Mouse (Mus musculus): ENCODE measurements around the gene Xaf1. TPM values are rescaled to one million over a fixed set of nuclear protein-coding genes. Genes with fewer than 3 reads are reported as not detected.

Xaf1 gene
- polyA plus RNA-seq, 1 experiment from 2014 or later, result 1.9 TPM

DNA sequence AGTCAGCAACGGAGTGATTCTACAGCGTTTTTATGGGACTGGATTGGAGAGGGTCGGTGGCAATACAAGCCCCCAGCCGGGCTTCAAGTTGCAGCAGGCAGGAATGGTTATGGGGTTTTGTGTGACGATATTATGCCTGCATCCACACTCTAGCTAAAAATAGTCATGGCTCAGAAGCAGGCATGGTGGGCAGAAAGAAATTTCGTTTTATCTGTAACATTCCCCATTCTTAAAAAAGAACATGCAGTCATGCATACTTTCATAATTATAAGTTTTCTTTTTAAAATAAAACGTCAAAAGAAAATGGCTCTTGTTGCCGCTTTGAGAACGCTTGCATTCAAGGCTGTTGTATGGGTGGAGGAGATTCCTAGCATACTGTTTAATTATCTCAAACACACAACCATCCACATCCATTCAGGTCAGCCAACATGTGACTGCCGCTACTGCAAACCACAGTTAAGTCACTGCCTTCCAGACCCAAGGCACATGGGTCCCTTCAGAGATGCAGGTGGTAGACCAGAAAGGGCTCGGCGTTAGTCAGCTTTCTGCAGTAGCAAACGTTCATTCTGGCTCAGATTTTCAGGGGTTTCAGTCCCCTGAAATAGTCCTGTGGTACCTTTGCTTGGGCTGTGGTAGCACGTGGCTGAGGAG lies 16.8 kb upstream of the Xaf1 start:
- no peaks in the 10 kb centered on the region for H3K27me3 ChIP-seq
- H3K9ac ChIP-seq (replicated peaks), result no peak overlapping the region
- no peak overlapping the region for H3K27ac ChIP-seq
- ATAC-seq, result no peak
- H3K4me2 ChIP-seq (replicated peaks), result no peak overlapping the region
- WGBS, result 85% methylated on average over 14 of the region's 14 CpGs
- H3K36me3 ChIP-seq, result no peaks in the 10 kb centered on the region
- H3K4me1 ChIP-seq (replicated peaks), result no peaks in the 10 kb centered on the region
- H3K4me3 ChIP-seq (replicated peaks), result no peak overlapping the region
- H3K9me3 ChIP-seq, result no peaks in the 10 kb centered on the region

DNA sequence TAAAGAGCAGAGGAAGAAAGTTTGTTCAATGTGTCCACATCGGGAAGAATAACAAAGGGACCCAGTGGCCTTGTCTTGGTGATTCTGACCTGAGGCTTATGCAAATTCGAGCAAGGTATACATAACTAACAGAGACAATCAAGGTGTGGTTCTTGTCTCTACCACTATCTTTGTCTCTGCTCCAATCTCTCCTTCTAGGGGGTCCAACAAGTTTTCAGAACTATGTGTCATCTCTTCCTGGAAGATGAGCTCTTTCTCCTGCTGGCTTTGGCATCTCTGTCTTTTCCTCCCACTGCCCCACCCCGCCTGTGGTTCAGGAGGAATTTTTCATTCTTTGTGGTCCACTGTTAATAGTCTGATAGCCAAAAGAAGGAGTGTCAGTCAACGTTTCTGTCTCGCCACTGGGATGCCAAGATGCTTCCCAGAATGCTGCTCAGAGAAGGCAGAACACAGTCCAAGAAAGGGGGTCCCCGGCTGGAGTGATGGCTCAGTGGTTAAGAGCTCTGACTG lies 15.4 kb upstream of the Xaf1 start:
- no peak for ATAC-seq
- 78% methylated on average over 6 of the region's 6 CpGs for WGBS
- H3K4me1 ChIP-seq (replicated peaks), result no peaks in the 10 kb centered on the region
- no peak overlapping the region for H3K27ac ChIP-seq
- H3K36me3 ChIP-seq, result no peaks in the 10 kb centered on the region
- H3K27me3 ChIP-seq, result no peaks in the 10 kb centered on the region
- no peaks in the 10 kb centered on the region for H3K9me3 ChIP-seq
- H3K9ac ChIP-seq (replicated peaks), result no peak overlapping the region
- no peak overlapping the region for H3K4me3 ChIP-seq (replicated peaks)
- no peak overlapping the region for H3K4me2 ChIP-seq (replicated peaks)

DNA sequence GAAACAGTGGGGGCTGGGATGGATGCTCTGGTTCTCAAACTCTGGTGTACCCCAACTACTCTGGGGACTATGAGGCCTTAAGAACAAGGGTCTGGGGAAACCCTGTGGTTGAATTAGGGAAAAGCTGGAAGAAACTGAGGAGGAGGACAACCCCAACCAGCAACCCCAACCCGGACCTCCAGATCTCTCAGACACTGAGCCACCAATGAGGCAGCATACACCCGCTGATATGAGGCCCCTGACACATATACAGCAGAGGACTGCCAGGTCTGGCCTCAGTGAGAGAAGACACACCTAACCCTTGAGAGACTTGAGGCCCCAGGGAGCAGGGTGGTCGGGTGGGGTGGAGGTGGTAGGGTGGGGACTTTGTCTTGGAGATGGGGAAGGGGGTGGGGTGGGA lies 14.8 kb upstream of the Xaf1 start:
- Histone ChIP-seq H3K4me3 (replicated peaks) (no peak overlapping the region), H3K9me3 (no peaks in the 10 kb centered on the region), H3K9ac (replicated peaks) (no peak overlapping the region), H3K36me3 (no peaks in the 10 kb centered on the region), H3K4me1 (replicated peaks) (no peaks in the 10 kb centered on the region), H3K4me2 (replicated peaks) (no peak overlapping the region), H3K27me3 (no peaks in the 10 kb centered on the region), H3K27ac (no peak overlapping the region)
- WGBS, result 89% methylated on average over 3 of the region's 3 CpGs
- ATAC-seq, result no peak

DNA sequence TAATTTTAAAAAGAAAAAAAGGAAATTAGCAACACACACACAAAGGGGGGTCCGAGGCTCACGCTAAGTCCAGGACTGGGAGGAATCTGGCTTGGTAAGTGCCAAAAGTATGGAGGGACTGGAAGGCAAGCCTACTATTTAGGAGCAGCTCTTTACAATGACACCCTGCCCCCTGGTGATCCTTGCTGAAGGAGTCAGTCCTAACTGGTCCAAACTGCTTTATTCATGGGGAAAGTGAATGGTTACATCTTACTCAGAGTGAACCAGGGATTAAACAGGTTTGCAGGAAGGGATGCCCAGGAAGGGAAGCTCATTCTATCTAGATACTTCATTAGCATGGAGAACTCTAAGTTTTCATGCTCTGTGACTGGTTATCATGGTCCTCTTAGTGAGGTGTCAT lies 14.3 kb upstream of the Xaf1 start:
- ATAC-seq, result no peak
- H3K4me2 ChIP-seq (replicated peaks), result no peak overlapping the region
- H3K27me3 ChIP-seq, result no peaks in the 10 kb centered on the region
- WGBS, result 87% methylated on average over 2 of the region's 2 CpGs
- no peaks in the 10 kb centered on the region for H3K36me3 ChIP-seq
- no peak overlapping the region for H3K27ac ChIP-seq
- no peaks in the 10 kb centered on the region for H3K4me1 ChIP-seq (replicated peaks)
- H3K9me3 ChIP-seq, result no peaks in the 10 kb centered on the region
- H3K4me3 ChIP-seq (replicated peaks), result no peak overlapping the region
- no peak overlapping the region for H3K9ac ChIP-seq (replicated peaks)

DNA sequence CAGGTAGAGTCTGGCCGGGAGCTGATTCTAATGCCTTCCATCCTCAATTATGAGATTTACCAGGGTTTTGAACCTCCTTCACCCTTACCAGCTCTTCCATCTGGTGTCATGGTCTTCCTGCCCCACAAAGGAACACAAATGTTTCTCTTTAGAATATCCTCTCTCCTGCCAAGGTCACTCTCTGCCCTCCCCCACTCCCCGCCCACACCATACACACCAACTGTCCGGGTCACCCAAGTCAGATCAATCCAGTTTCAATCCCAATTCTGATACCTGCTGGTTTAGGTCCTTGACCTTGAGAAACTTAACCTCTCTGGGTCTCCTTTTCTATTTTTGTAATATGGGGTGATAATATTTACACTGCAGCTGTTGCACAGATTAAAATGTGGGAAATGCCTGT lies 13.9 kb upstream of the Xaf1 start:
- H3K36me3 ChIP-seq, result no peaks in the 10 kb centered on the region
- no peak for ATAC-seq
- H3K27ac ChIP-seq, result no peak overlapping the region
- H3K27me3 ChIP-seq, result no peaks in the 10 kb centered on the region
- H3K9me3 ChIP-seq, result no peaks in the 10 kb centered on the region
- no peak overlapping the region for H3K4me3 ChIP-seq (replicated peaks)
- H3K9ac ChIP-seq (replicated peaks), result no peak overlapping the region
- no peak overlapping the region for H3K4me2 ChIP-seq (replicated peaks)
- WGBS, result 89% methylated on average over 3 of the region's 3 CpGs
- no peaks in the 10 kb centered on the region for H3K4me1 ChIP-seq (replicated peaks)

DNA sequence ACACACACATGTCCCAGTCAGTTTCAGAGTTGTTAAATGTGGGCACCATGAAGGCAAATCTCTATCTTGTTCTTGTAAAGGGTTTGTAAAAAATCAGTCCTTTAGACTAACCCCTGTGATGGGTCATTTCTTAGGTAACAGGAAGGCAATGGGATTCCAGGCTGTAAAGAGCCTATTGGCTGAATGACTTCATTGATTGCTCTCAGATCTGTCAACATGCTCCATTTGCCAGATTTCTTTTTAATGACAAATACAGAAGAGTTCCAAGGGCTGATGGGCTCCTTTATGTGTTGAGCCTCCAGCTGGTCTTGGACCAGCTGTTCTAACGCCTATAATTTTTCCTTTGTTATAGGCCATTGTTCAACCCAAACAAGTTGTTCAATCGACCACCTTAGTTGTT lies 8.3 kb upstream of the Xaf1 start:
- no peaks in the 10 kb centered on the region for H3K36me3 ChIP-seq
- H3K27me3 ChIP-seq, result no peaks in the 10 kb centered on the region
- no peak for ATAC-seq
- H3K4me3 ChIP-seq (replicated peaks), result no peak overlapping the region
- H3K9ac ChIP-seq (replicated peaks), result no peak overlapping the region
- H3K27ac ChIP-seq, result no peak overlapping the region
- no peaks in the 10 kb centered on the region for H3K4me1 ChIP-seq (replicated peaks)
- no peak overlapping the region for H3K4me2 ChIP-seq (replicated peaks)
- no peaks in the 10 kb centered on the region for H3K9me3 ChIP-seq
- 77% methylated on average over 2 of the region's 2 CpGs for WGBS

DNA sequence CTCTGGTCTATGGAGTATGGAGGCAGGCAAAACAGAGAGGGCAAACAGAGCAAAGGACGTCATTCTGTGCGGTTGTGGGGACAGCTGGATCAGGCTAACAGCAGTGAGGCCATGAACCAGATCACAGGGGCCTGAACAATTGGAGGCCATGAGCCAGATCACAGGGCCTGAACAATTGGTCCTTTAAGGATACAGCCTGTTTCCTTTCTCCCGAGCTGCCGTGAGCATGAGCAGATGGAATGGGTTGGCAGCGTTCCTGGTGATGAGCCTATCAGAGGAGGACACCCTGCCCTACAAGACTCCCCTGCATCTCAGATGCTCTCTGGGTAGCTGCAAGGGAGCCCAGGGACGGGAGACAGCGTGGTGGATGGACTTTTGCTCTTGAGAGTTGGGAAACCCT lies 801 bp downstream of the Xaf1 start:
- WGBS, result 80% methylated on average over 7 of the region's 7 CpGs
- no peak for ATAC-seq
- Histone ChIP-seq H3K4me2 (replicated peaks) (no peak overlapping the region), H3K4me1 (replicated peaks) (no peaks in the 10 kb centered on the region), H3K36me3 (no peaks in the 10 kb centered on the region), H3K9ac (replicated peaks) (no peak overlapping the region), H3K27me3 (no peaks in the 10 kb centered on the region), H3K27ac (no peak overlapping the region), H3K9me3 (no peaks in the 10 kb centered on the region), H3K4me3 (replicated peaks) (no peak overlapping the region)

DNA sequence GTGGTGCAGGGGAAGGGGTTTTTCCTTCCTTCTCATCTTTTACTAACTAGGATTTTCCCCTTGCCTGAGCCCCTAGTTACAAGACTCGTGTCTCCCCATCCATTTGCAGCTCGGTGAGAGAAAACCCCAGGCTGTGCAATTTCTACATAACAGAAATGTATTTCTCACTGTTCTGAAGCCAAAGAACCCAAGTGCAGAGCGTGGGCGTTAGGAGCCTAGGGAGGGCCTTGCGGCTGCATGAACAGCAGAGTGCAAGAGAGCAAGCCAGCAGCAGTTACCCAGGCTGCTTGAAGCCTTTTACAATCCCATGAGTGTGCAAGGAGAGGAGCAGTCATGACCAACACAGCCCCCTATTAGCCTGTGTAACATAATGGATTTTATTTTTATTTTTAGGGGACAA lies 6.0 kb downstream of the Xaf1 start:
- H3K9ac ChIP-seq (replicated peaks), result no peak overlapping the region
- H3K4me3 ChIP-seq (replicated peaks), result no peak overlapping the region
- WGBS, result 87% methylated on average over 5 of the region's 5 CpGs
- H3K4me2 ChIP-seq (replicated peaks), result no peak overlapping the region
- no peaks in the 10 kb centered on the region for H3K9me3 ChIP-seq
- H3K4me1 ChIP-seq (replicated peaks), result no peaks in the 10 kb centered on the region
- 0 out of 2 replicates have a peak, but pooled peaks cover under 1% of the 10 kb centered on the region for H3K27me3 ChIP-seq
- no peak for ATAC-seq
- no peak overlapping the region for H3K27ac ChIP-seq
- H3K36me3 ChIP-seq, result no peaks in the 10 kb centered on the region

DNA sequence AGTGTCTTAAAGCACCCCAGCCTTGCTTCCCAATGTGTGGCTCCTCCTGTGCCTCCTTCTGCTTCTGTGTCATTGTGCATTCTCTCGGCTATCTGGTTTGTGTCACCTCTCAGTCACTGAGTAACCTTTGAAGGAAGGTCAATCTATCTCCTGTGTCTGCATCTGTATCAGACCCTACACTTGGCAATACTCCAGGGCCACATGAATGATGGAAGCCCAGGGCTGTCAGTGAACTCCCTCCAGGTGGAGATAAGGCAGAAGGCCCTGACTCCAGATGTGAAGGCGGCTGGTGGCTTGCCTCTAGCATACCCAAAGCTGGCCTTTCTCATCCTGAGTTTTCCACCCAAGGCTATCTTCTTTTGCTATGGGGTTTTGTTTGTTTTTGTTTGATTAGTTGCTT lies 7.6 kb downstream of the Xaf1 start:
- Histone ChIP-seq H3K4me3 (replicated peaks) (no peak overlapping the region), H3K9me3 (no peaks in the 10 kb centered on the region), H3K4me2 (replicated peaks) (no peak overlapping the region), H3K9ac (replicated peaks) (no peak overlapping the region), H3K4me1 (replicated peaks) (no peaks in the 10 kb centered on the region), H3K27ac (no peak overlapping the region), H3K36me3 (no peaks in the 10 kb centered on the region), H3K27me3 (peaks cover 11% of the 10 kb centered on the region)
- ATAC-seq, result no peak
- whole genome bisulfite sequencing, result 70% methylated on average over 2 of the region's 2 CpGs

DNA sequence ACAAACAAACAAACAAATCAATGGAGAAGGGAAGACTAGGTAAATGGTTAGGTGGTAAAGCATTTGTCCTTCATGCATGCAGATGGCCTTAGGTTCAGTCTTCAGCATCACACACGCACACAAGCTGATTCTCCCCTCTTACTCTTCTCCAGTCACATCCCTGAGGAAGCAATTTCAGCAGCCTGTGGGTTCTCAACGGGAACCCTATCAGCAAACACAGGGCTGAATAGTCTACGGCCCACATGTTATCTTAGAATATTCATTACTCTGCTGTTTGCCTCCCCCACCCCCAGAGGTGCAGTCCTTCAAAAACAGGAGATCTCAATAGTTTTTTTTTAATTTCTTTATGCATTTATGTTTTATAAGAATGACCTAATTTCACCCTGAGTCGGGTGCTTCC lies 9.1 kb downstream of the Xaf1 start:
- Histone ChIP-seq H3K9me3 (no peaks in the 10 kb centered on the region), H3K27ac (no peak overlapping the region), H3K9ac (replicated peaks) (no peak overlapping the region), H3K4me1 (replicated peaks) (peaks cover 3% of the 10 kb centered on the region; the same call in 1 of the 2 replicates), H3K36me3 (no peaks in the 10 kb centered on the region), H3K27me3 (peaks cover 26% of the 10 kb centered on the region), H3K4me3 (replicated peaks) (no peak overlapping the region), H3K4me2 (replicated peaks) (no peak overlapping the region)
- 80% methylated on average over 4 of the region's 4 CpGs for WGBS
- no peak for ATAC-seq

DNA sequence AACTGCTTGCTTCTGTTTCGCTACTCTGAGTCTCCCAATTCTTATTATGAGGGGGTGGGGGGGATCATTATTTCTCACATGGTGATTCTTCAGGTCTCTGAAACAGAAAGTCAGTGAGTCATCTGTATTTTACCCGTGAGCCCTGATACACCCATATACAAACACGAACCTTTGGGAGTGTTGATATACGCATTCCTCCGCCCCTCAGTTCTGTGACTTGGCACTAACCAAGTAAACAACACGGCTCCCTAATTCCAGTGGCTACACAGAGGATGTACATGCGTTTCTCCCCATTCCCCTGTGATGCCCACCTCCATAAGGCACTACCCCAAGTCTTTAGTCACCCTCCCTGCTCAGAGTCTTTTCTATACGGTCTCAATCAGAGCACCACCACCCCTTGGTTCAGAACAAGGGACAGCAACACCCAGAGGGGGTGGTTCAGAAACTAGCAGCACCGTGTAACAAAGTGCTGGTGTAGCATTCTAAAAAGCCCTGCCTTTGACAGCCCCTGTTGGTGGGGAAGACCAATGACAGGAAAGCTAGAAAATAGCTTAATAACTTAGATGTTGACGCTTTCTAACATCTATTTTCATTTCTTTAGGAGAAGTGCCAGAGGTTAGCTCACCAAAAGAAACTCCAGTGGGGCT lies 10.0 kb downstream of the Xaf1 start:
- Histone ChIP-seq H3K4me1 (replicated peaks) (peaks cover 3% of the 10 kb centered on the region; the same call in 1 of the 2 replicates), H3K9ac (replicated peaks) (no peak overlapping the region), H3K27ac (no peak overlapping the region), H3K9me3 (no peaks in the 10 kb centered on the region), H3K27me3 (peaks cover 28% of the 10 kb centered on the region), H3K36me3 (no peaks in the 10 kb centered on the region), H3K4me3 (replicated peaks) (no peak overlapping the region), H3K4me2 (replicated peaks) (no peak overlapping the region)
- no peak for ATAC-seq
- whole genome bisulfite sequencing, result 87% methylated on average over 10 of the region's 10 CpGs

DNA sequence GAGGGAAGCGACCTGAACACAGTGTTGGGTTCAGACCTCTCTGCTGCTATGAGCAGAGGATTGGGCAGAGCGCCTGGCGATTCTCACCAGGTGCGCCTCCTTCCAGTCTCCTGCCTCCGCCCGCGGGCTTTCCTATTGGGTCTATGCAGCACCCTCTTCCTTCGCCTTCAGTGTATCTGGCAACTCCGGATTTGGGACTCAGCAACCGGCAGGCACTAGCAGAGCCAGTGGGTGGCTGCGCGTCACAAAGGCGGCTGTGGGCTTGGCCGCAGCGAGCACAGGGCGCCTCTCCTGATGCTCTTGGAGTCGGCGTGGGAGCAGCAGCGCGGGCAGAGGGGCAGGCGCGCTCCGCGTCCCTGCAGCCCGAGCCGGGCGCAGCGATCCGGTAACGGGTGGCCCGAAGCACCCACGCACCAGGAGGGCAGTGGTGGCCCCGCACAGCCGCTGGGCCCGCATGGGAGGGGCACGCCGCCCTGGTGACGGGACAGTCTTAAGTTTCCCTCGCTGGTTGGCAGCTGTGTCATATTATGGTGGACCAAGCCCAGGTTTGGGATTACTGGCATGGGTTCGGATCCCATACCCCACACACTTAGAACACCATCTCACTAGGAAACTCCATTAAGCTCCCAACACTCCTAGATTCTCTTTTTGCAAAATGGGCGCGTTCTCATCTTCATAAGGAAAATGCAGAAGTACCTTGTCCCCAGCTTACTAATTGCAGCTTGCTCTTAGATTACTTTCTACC lies 12.9 kb downstream of the Xaf1 start, which contains the start of gene Fbxo39:
Gene Fbxo39 (plus strand): TSS at position 294 of the 745 bp plus-strand sequence.
- ATAC-seq, result no peak
- H3K4me1 ChIP-seq (replicated peaks), result peaks cover 3% of the 10 kb centered on the region; the same call in 1 of the 2 replicates
- peak within 1 kb of the TSS; percentile 19 for H3K9ac ChIP-seq (replicated peaks)
- no peaks in the 10 kb centered on the region for H3K36me3 ChIP-seq
- no peaks in the 10 kb centered on the region for H3K9me3 ChIP-seq
- peaks cover 28% of the 10 kb centered on the region for H3K27me3 ChIP-seq
- H3K27ac ChIP-seq, result no peak within 1 kb of the TSS
- H3K4me3 ChIP-seq (replicated peaks), result peak within 1 kb of the TSS; percentile 34
- peak within 1 kb of the TSS; percentile 54 for H3K4me2 ChIP-seq (replicated peaks)
- WGBS, result 10% methylated on average over 42 of the region's 42 CpGs
